Mouse (Mus musculus): ENCODE measurements at regions not wholly inside any gene's neighbourhood (a gene's known extent, or its start where the extent isn't known, plus 50 kb on each side); places are given as distances from the start of the nearest gene placed in this dataset.
"Not testable (repeated sequence)": the region's sequence is repeated elsewhere in the genome, so short reads cannot be mapped to it uniquely, and the experiment has no call there.

DNA sequence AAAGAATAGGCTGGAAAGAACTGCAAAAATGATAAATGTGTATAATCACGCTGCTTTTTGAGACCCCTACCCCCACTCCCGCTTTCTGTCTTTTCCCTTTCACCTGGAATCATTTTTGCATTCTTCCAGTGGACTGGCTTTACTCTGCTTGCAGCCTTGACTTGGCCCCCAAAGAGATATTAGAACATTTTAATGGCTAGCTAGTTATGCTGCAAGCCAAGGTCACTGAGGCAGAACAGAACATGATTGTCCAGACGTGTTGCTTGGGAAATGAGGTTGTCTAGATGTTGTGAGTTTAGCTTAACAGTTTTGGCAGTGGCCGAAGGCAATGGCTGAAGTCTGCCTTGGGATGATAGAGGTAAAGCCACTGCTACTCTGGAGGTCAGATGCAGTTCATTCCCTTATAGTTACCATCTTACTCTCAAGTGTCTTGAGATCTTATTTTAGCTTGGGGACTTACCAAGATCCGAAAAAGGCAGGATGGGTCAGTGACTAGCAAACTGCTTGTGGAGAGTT lies 87.9 kb upstream of the Tars start:
- H3K36me3 ChIP-seq (ENCODE audit: insufficient read depth, low read length) = no peaks in the 10 kb centered on the region
- H3K27ac ChIP-seq (ENCODE audit: low read length) = no peak overlapping the region
- no peak for ATAC-seq
- H3K4me2 ChIP-seq (replicated peaks; ENCODE audit: low read depth, low read length) = no peak overlapping the region
- 72% methylated on average over 5 of the region's 5 CpGs for WGBS
- H3K9me3 ChIP-seq (ENCODE audit: low read length) = no peaks in the 10 kb centered on the region
- no peak overlapping the region for H3K9ac ChIP-seq (replicated peaks; ENCODE audit: low read depth)
- no peaks in the 10 kb centered on the region for H3K27me3 ChIP-seq (replicated peaks; ENCODE audit: insufficient read depth, low read length)
- H3K4me1 ChIP-seq (ENCODE audit: insufficient read depth, low read depth, low read length) = no peaks in the 10 kb centered on the region
- H3K4me3 ChIP-seq (ENCODE audit: low read depth, low read length) = no peak overlapping the region
- TF ChIP-seq EP300 (IDR thresholded peaks at IDR 0.05) (no peak), CTCF (IDR thresholded peaks at IDR 0.05) (no peak)
- no peak for DNase-seq (ENCODE audit: low spot score)

GRCm38 (mm10) chr15:11483916-11484315 lies 84.5 kb upstream of the Tars start:
- DNase-seq (ENCODE audit: low spot score) (no peak), ATAC-seq (no peak)
- no peak overlapping the region for H3K27ac ChIP-seq (ENCODE audit: low read length)
- TF ChIP-seq EP300 (IDR thresholded peaks at IDR 0.05) (no peak), CTCF (IDR thresholded peaks at IDR 0.05) (no peak)
- no peaks in the 10 kb centered on the region for H3K36me3 ChIP-seq (ENCODE audit: insufficient read depth, low read length)
- H3K4me1 ChIP-seq (ENCODE audit: insufficient read depth, low read depth, low read length) = no peaks in the 10 kb centered on the region
- no peak overlapping the region for H3K4me3 ChIP-seq (ENCODE audit: low read depth, low read length)
- 38% methylated on average over 5 of the region's 5 CpGs for WGBS
- H3K27me3 ChIP-seq (replicated peaks; ENCODE audit: insufficient read depth, low read length) = no peaks in the 10 kb centered on the region
- H3K9ac ChIP-seq (replicated peaks; ENCODE audit: low read depth) = no peak overlapping the region
- H3K4me2 ChIP-seq (replicated peaks; ENCODE audit: low read depth, low read length) = no peak overlapping the region
- H3K9me3 ChIP-seq (ENCODE audit: low read length) = no peaks in the 10 kb centered on the region

DNA sequence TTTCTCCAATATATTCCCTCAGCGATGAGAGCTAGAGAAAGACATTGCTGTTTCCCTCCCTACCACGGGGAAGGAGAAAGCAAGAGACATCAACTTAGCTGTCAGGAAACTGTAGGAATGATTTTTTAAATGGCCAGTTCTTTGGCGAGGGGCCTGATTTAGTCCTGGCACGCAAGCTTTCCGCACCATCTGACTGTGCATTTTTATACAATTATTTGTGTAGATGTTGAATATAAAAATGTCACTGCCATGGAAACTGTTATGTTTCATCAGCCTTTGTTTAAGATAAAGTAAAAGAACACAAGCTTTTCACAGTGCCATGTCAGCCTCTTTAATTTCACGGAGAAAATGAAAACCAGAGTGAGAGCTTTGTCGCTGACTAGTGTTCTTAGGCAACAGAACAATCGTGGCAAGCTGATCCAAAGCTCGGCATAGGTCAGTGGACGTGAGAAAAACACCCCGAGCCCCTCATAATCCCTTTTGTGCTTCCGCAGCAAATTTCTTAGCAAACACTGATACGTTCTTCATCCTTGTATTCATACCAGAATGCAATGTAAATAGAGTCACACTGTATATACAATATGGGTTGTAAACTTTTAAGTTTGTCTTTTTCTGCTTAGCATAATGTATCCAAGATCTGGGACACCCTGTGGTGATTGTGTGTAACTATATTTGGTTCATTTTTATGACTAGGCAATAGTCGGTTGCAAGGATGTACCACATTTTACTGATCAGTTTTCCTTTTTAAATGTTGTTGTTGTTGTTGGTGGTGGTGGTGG lies 79.9 kb upstream of the Tars start:
- WGBS = 65% methylated on average over 14 of the region's 14 CpGs
- Histone ChIP-seq H3K9me3 (ENCODE audit: low read length) (no peaks in the 10 kb centered on the region), H3K4me3 (ENCODE audit: low read depth, low read length) (no peak overlapping the region), H3K27ac (ENCODE audit: low read length) (no peak overlapping the region), H3K36me3 (ENCODE audit: insufficient read depth, low read length) (no peaks in the 10 kb centered on the region), H3K4me1 (ENCODE audit: insufficient read depth, low read depth, low read length) (no peaks in the 10 kb centered on the region), H3K27me3 (replicated peaks; ENCODE audit: insufficient read depth, low read length) (no peaks in the 10 kb centered on the region), H3K4me2 (replicated peaks; ENCODE audit: low read depth, low read length) (no peak overlapping the region), H3K9ac (replicated peaks; ENCODE audit: low read depth) (no peak overlapping the region)
- TF ChIP-seq EP300 (IDR thresholded peaks at IDR 0.05) (no peak), CTCF (IDR thresholded peaks at IDR 0.05) (no peak)
- no peak for ATAC-seq
- no peak for DNase-seq (ENCODE audit: low spot score)

GRCm38 (mm10) chr15:11476248-11476647 lies 76.8 kb upstream of the Tars start:
- no peak overlapping the region for H3K27ac ChIP-seq (ENCODE audit: low read length)
- no peak overlapping the region for H3K4me3 ChIP-seq (ENCODE audit: low read depth, low read length)
- no peak overlapping the region for H3K4me2 ChIP-seq (replicated peaks; ENCODE audit: low read depth, low read length)
- no peak overlapping the region for H3K9ac ChIP-seq (replicated peaks; ENCODE audit: low read depth)
- no peak for ATAC-seq
- no peaks in the 10 kb centered on the region for H3K4me1 ChIP-seq (ENCODE audit: insufficient read depth, low read depth, low read length)
- H3K9me3 ChIP-seq (ENCODE audit: low read length) = no peaks in the 10 kb centered on the region
- TF ChIP-seq CTCF (IDR thresholded peaks at IDR 0.05) (no peak), EP300 (IDR thresholded peaks at IDR 0.05) (no peak)
- no peak for DNase-seq (ENCODE audit: low spot score)
- no peaks in the 10 kb centered on the region for H3K36me3 ChIP-seq (ENCODE audit: insufficient read depth, low read length)
- 76% methylated on average over 3 of the region's 3 CpGs for WGBS
- no peaks in the 10 kb centered on the region for H3K27me3 ChIP-seq (replicated peaks; ENCODE audit: insufficient read depth, low read length)

GRCm38 (mm10) chr15:11463341-11463740 lies 63.9 kb upstream of the Tars start:
- TF ChIP-seq EP300 (IDR thresholded peaks at IDR 0.05) (no peak), CTCF (IDR thresholded peaks at IDR 0.05) (no peak)
- DNase-seq (ENCODE audit: low spot score) = no peak

DNA sequence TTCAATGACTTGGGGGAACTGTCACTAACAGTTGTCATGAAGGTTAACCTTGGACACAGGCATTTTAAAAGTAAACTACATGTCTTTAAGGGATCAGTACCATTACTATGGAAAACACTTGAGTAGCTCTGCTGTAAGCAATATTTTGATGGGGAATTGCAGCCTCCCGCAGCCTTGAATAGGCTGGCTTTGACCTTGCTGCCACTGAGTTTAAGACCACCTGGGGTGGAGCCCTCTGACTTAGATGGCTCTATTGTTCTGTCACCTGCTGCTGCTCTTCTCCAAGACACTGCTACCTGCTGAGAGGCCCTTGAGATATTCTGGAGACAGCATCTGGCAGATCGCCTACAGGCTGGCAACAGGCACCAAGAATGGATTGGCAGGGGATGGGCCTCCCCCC lies 62.1 kb upstream of the Tars start:
- H3K9ac ChIP-seq (replicated peaks; ENCODE audit: low read depth); H3K36me3 ChIP-seq (ENCODE audit: insufficient read depth, low read length); DNase-seq (ENCODE audit: low spot score); H3K27ac ChIP-seq (ENCODE audit: low read length); H3K27me3 ChIP-seq (replicated peaks; ENCODE audit: insufficient read depth, low read length); H3K4me1 ChIP-seq (ENCODE audit: insufficient read depth, low read depth, low read length); H3K4me2 ChIP-seq (replicated peaks; ENCODE audit: low read depth, low read length); H3K9me3 ChIP-seq (ENCODE audit: low read length); H3K4me3 ChIP-seq (ENCODE audit: low read depth, low read length); ATAC-seq: not testable (repeated sequence)
- 81% methylated on average over 2 of the region's 2 CpGs for WGBS

More at GRCm38 (mm10) chr15:11463341-11463740, 63.9 kb upstream of the Tars start:
- no peaks in the 10 kb centered on the region for H3K4me1 ChIP-seq (ENCODE audit: insufficient read depth, low read depth, low read length)
- H3K4me3 ChIP-seq (ENCODE audit: low read depth, low read length) = no peak overlapping the region
- no peak overlapping the region for H3K9ac ChIP-seq (replicated peaks; ENCODE audit: low read depth)
- H3K4me2 ChIP-seq (replicated peaks; ENCODE audit: low read depth, low read length) = no peak overlapping the region
- no peak for ATAC-seq
- H3K27ac ChIP-seq (ENCODE audit: low read length) = no peak overlapping the region
- H3K36me3 ChIP-seq (ENCODE audit: insufficient read depth, low read length) = no peaks in the 10 kb centered on the region
- H3K27me3 ChIP-seq (replicated peaks; ENCODE audit: insufficient read depth, low read length) = no peaks in the 10 kb centered on the region
- 82% methylated on average over 2 of the region's 2 CpGs for WGBS
- H3K9me3 ChIP-seq (ENCODE audit: low read length) = no peaks in the 10 kb centered on the region
